Mouse (Mus musculus): ENCODE data around the gene Sh3rf3.

GRCm38 (mm10) chr10:58814486-58814885 is 1.3 kb downstream of the Sh3rf3 start:
- TF ChIP-seq CTCF (IDR thresholded peaks at IDR 0.05; ENCODE audit: borderline replicate concordance, control insufficient read depth, extremely low read depth, insufficient read depth, low read length, poor library complexity), result no peak
- no peak for TF ChIP-seq POLR2A (IDR thresholded peaks at IDR 0.05; ENCODE audit: control insufficient read depth, extremely low read depth, insufficient read depth, low read length, poor library complexity)
